Mouse (Mus musculus): ENCODE results near the gene Tmprss12.
"Not testable (repeated sequence)": the region's sequence is repeated elsewhere in the genome, so short reads cannot be mapped to it uniquely, and the experiment has no call there.

DNA sequence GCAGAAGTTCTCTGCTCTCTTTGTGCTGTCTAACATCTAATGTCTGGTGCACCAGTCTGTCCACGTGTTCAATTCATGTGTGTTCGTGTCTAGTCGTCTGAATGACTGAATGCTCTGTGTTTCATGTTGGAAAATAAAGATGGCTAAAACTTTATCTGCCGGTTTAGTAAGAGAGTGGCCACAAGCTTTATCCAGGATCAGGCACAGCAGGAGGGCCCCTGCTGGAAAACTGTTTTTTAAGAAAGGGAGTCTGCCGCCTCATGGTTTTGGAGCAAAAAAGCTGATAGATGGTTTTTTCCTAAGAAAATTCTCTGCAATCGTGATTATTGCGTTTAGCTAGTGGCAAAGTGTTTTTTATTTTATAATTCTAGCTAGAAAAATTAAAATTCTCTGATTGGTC is 10.0 kb upstream of the Tmprss12 start:
- not testable (repeated sequence) for TF ChIP-seq CTCF (IDR thresholded peaks at IDR 0.05; ENCODE audit: low read depth); EP300 (optimal IDR thresholded peaks at IDR 0.05)
